Mouse (Mus musculus) small intestine, adult 2 months (tissue): ENCODE measurements around the gene Golga7b. TPM values are rescaled to one million over a fixed set of nuclear protein-coding genes. Genes with fewer than 3 reads are reported as not detected.

Experiments
- H3K27ac ChIP-seq: fragments of 200-500 bp; 2 replicates; pipeline ENCODE4 v1.5.1; 2012; ENCODE audit warnings: low read depth, low read length, control low read depth, inconsistent platforms; ENCODE audit not compliant: insufficient read depth
- H3K27me3 ChIP-seq: fragments of 200-500 bp; 2 replicates; pipeline ENCODE4 v1.6.1; 2012; ENCODE audit warnings: mild to moderate bottlenecking, moderate library complexity, low read length, inconsistent platforms; ENCODE audit not compliant: control insufficient read depth, insufficient read depth
- H3K36me3 ChIP-seq: fragments of 200-500 bp; 2 replicates; pipeline ENCODE4 v1.6.1; 2012; ENCODE audit warnings: mild to moderate bottlenecking, low read length, control low read depth, inconsistent platforms; ENCODE audit not compliant: control insufficient read depth, insufficient read depth
- H3K4me1 ChIP-seq: fragments of 200-500 bp; 2 replicates; pipeline ENCODE4 v1.6.1; 2012; ENCODE audit warnings: low read length, inconsistent platforms, mixed read lengths; ENCODE audit not compliant: control insufficient read depth, insufficient read depth, insufficient read length
- H3K4me3 ChIP-seq: fragments of 200-500 bp; 2 replicates; pipeline ENCODE4 v1.5.1; 2012; ENCODE audit warnings: low read depth, mild to moderate bottlenecking, control low read depth, inconsistent platforms, low read length, moderate library complexity
- CTCF ChIP-seq: fragments of 200-500 bp; IDR thresholded peaks from 2 replicates; pipeline ENCODE4 v1.5.1; 2012; ENCODE audit warnings: low read depth, mild to moderate bottlenecking, control low read depth, inconsistent platforms, low read length, moderate library complexity, mixed read lengths; ENCODE audit not compliant: insufficient replicate concordance, insufficient read length; ENCODE audit errors: extremely low read depth
- POLR2A ChIP-seq: fragments of 200-500 bp; IDR thresholded peaks from 2 replicates; pipeline ENCODE4 v1.6.1; 2012; ENCODE audit warnings: low read depth, mild to moderate bottlenecking, control low read depth, inconsistent platforms, low read length, moderate library complexity
- WGBS: fragments of 180-500 bp; shearing (Covaris S2); methylation state at CpG from one replicate; pipeline ENCODE4 v1.1.7; 2018; 5-methylcytosine and 5-hydroxymethylcytosine counted together
- polyA plus RNA-seq: library from polyadenylated mRNA; depleted of rRNA; stranded (reverse); fragments of >200 nt; gene quantifications from 2 replicates; pipeline ENCODE4 v1.2.3, GENCODE M21; 2012

Golga7b gene
- polyA plus RNA-seq, 1 experiment, result 0.63 TPM

DNA sequence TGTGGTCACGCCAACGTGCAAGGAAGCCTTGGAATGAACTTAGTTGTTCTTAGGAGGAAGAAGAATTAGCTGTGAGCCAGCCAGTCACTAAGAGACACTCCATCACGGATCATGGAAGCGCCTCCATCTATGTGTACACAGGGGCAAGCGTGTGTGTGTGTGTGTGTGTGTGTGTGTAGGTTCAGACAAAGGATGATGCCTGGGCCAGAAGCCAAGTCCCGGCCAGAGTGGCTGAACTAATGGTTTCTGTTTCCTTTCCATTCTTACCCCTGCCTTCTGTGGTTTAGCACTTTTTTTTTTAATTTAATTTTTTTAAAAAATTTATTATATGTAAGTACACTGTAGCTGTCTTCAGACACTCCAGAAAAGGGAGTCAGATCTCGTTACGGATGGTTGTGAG lies 13.1 kb downstream of the Golga7b start:
- Histone ChIP-seq H3K36me3 (no peaks in the 10 kb centered on the region), H3K4me1 (peaks cover 4% of the 10 kb centered on the region; the same call in 1 of the 2 replicates), H3K4me3 (no peak overlapping the region), H3K27me3 (0 out of 2 replicates have a peak, but pooled peaks cover 4% of the 10 kb centered on the region), H3K27ac (no peak overlapping the region)
- WGBS, result 73% methylated on average over 8 of the region's 8 CpGs
- TF ChIP-seq CTCF, result no peak
- TF ChIP-seq POLR2A, result no peak

DNA sequence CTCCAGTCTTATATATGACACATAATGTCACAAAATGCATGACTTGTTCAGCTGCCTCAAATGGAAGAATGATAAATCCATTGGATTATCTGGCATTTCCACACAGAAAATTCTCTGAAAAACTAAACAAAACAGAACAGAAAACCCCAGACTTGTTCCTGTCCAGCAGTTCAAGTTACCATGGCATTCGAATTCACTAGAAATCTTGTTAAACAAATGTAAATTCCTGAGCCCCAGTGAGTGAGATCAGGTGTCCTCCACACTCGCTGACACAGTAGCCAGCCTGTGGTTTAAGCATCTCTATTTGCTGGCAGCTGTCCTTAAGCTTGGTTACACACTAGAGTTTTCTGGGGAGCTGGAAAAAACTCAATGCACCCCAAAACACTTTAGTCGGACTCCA lies 16.1 kb downstream of the Golga7b start:
- Histone ChIP-seq H3K27ac (no peak overlapping the region), H3K36me3 (no peaks in the 10 kb centered on the region), H3K4me3 (no peak overlapping the region), H3K4me1 (peaks cover 2% of the 10 kb centered on the region; the same call in 1 of the 2 replicates), H3K27me3 (no peaks in the 10 kb centered on the region)
- no peak for TF ChIP-seq POLR2A
- TF ChIP-seq CTCF, result no peak
- WGBS, result 60% methylated on average over 3 of the region's 3 CpGs

DNA sequence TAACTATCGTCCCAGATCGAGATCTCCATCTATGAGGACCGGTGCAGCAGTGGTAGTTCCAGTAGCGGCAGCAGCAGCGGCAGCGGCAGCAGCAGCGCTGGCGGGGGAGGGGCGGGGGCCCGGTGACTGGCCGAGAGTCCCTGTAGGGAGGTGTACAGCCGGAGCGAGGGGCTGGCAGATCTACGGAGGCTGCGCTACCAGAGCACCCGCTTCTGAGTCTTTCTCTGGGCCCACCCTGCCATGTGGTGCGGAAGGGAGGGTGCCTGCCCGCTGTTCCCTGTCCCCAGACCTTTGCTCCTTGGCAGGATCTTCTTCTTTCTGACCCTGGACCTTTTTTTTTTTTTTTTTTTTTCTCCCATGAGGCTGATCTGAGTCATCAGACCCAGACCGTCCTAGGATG lies 21.0 kb downstream of the Golga7b start:
- no peak for TF ChIP-seq POLR2A
- WGBS, result 5% methylated on average over 19 of the region's 19 CpGs
- H3K4me3 ChIP-seq, result peak overlapping the region; percentile 46

DNA sequence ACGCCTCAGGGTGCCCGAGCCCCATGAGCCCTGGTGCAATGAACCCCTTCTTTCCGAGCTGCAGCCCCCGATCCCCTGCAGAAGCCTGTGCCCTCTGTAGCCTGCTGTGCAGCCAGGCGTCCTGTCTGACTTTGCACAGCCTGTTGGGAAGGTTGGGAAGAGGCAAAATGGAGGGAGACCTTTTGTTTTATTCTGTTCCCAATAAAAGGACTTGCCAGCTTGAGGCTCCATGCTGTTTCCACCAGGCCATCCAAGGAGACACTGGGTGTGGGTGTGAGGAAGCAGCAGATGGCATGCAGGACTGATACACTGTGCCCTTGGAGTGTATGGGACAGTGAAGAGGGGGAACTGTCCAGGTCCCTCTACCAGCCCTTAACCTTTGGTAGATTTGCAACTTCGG lies 22.7 kb downstream of the Golga7b start:
- no peak overlapping the region for H3K4me3 ChIP-seq
- TF ChIP-seq CTCF (no peak), POLR2A (no peak)
- no peaks in the 10 kb centered on the region for H3K36me3 ChIP-seq
- H3K27me3 ChIP-seq, result no peaks in the 10 kb centered on the region
- WGBS, result 76% methylated on average over 6 of the region's 6 CpGs
- H3K27ac ChIP-seq, result no peak overlapping the region
- peaks cover 2% of the 10 kb centered on the region; the same call in 1 of the 2 replicates for H3K4me1 ChIP-seq

More for the DNA sequence above, 21.0 kb downstream of the Golga7b start:
- H3K4me1 ChIP-seq, result peaks cover 2% of the 10 kb centered on the region; the same call in 1 of the 2 replicates
- H3K27me3 ChIP-seq, result no peaks in the 10 kb centered on the region
- no peak overlapping the region for H3K27ac ChIP-seq
- H3K36me3 ChIP-seq, result no peaks in the 10 kb centered on the region

GRCm38 (mm10) chr19:42271182-42271581 lies 23.8 kb downstream of the Golga7b start:
- Histone ChIP-seq H3K27me3 (no peaks in the 10 kb centered on the region), H3K36me3 (no peaks in the 10 kb centered on the region), H3K4me3 (no peak overlapping the region), H3K27ac (no peak overlapping the region), H3K4me1 (peaks cover 2% of the 10 kb centered on the region; the same call in 1 of the 2 replicates)
- 81% methylated on average over 7 of the region's 7 CpGs for WGBS
- TF ChIP-seq CTCF (no peak), POLR2A (no peak)

DNA sequence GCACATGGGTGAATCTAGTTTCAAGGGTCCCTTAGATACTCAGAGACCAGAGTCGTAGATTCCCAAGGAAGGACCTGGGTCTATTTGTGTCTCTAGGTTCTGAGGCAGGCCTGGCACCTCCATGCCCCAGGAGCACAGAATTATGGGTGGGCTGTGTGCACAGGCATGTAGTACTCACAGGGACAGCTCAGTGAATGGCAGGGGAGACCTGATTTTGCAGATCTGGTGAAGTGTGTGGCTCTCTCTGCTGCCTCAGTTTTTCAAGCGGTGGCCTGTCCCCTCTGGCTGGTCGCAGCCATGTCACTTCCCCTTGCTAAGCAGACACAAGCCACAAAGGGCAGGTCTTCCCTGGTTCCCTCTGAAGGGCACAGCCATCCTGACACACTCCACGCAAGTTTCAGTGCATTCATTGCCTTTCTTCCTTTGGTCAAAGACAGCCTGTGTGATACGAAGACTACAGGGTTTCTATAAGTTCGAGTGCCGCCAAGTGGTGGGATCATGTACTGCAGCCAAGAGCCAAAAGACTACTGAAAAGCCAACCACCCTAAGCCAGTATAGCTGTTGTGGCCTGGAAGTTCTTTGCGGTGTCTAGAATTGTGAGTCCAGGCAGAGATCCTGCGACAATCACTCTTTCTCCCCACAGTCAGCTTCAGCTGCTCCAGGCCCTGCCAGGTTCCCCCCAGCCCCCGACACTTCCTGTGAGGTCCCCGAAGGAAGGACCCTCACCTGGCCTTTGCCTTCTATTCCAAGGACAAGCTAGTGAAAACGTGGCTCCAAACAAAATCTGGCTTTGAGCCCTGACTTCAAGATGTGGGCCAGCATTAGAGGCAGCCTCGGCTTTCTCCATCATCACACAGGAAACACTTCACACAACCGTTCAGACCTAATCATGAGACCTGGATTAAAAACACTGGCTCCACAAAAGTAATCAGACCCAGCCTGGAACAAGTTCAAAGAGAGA lies 24.9 kb downstream of the Golga7b start:
- Histone ChIP-seq H3K27me3 (no peaks in the 10 kb centered on the region), H3K4me3 (no peak overlapping the region), H3K27ac (no peak overlapping the region), H3K36me3 (no peaks in the 10 kb centered on the region), H3K4me1 (peaks cover 2% of the 10 kb centered on the region; the same call in 1 of the 2 replicates)
- WGBS, result 43% methylated on average over 14 of the region's 14 CpGs
- no peak for TF ChIP-seq POLR2A
- TF ChIP-seq CTCF, result peak; percentile 41; the same call in 1 of the 2 replicates

GRCm38 (mm10) chr19:42277288-42277687 lies 29.9 kb downstream of the Golga7b start:
- 58% methylated on average over 6 of the region's 6 CpGs for WGBS
- Histone ChIP-seq H3K36me3 (no peaks in the 10 kb centered on the region), H3K27me3 (no peaks in the 10 kb centered on the region), H3K4me3 (no peak overlapping the region), H3K27ac (no peak overlapping the region), H3K4me1 (no peaks in the 10 kb centered on the region)
- no peak for TF ChIP-seq POLR2A
- TF ChIP-seq CTCF, result no peak
